Mouse (Mus musculus) embryonic facial prominence, embryonic 14.5 days (tissue): ENCODE measurements around the gene A130010J15Rik. TPM values are rescaled to one million over a fixed set of nuclear protein-coding genes. Genes with fewer than 3 reads are reported as not detected.

Experiments
- ATAC-seq: fragments of 200-750 bp; cut with Nextera tagmentation; 2 replicates; pipeline ENCODE4 v1.8.0; 2017; ENCODE audit warnings: low read depth, moderate number of reproducible peaks, moderate TSS enrichment
- DNase-seq: peaks from one replicate; pipeline ENCODE4 v3.0.0-alpha.2; 2015; ENCODE audit warnings: low spot score
- H3K27ac ChIP-seq: fragments of 300-500 bp; sonication (generic); replicated peaks from 2 replicates; pipeline ENCODE4 v1.5.1; 2014; ENCODE audit warnings: low read depth, mild to moderate bottlenecking, low read length, moderate library complexity
- H3K27me3 ChIP-seq: fragments of 300-500 bp; sonication (generic); replicated peaks from 2 replicates; pipeline ENCODE4 v1.6.1; 2014; ENCODE audit warnings: low read length; ENCODE audit not compliant: control insufficient read depth, insufficient read depth
- H3K36me3 ChIP-seq: fragments of 300-500 bp; sonication (generic); 2 replicates; pipeline ENCODE4 v1.6.1; 2014; ENCODE audit warnings: low read length, mixed read lengths; ENCODE audit not compliant: control insufficient read depth, insufficient read depth
- H3K4me1 ChIP-seq: fragments of 300-500 bp; sonication (generic); 2 replicates; pipeline ENCODE4 v1.6.1; 2014; ENCODE audit warnings: antibody characterized with exemption, low read length; ENCODE audit not compliant: control insufficient read depth, insufficient read depth
- H3K4me2 ChIP-seq: fragments of 300-500 bp; sonication (generic); 2 replicates; pipeline ENCODE4 v1.6.1; 2014; ENCODE audit warnings: low read depth, mild to moderate bottlenecking, low read length, moderate library complexity, mixed read lengths
- H3K4me3 ChIP-seq: fragments of 300-500 bp; sonication (generic); 2 replicates; pipeline ENCODE4 v1.5.1; 2014; ENCODE audit warnings: low read depth, mild to moderate bottlenecking, low read length
- H3K9ac ChIP-seq: fragments of 300-500 bp; sonication (generic); 2 replicates; pipeline ENCODE4 v1.6.1; 2014; ENCODE audit warnings: low read depth, mild to moderate bottlenecking, low read length, moderate library complexity, mixed read lengths
- H3K9me3 ChIP-seq: fragments of 300-500 bp; sonication (generic); 2 replicates; pipeline ENCODE4 v1.6.1; 2016; ENCODE audit warnings: low read length; ENCODE audit not compliant: control insufficient read depth
- WGBS: fragments of 180-500 bp; shearing (Covaris S2); extraction: QIAGEN DNeasy Blood & Tissue Kit; methylation state at CpG from one replicate; pipeline ENCODE4 v1.1.7; 2014; 5-methylcytosine and 5-hydroxymethylcytosine counted together
- polyA plus RNA-seq: library from polyadenylated mRNA; unstranded; fragments of >200 nt; fragmentation: Nextera tagmentation; extraction: Ambion mirVana; gene quantifications from 2 replicates; pipeline ENCODE4 v1.2.1, GENCODE M21; 2014

The A130010J15Rik gene
- polyA plus RNA-seq, 1 experiment from 2014 or later: 12.3 TPM

DNA sequence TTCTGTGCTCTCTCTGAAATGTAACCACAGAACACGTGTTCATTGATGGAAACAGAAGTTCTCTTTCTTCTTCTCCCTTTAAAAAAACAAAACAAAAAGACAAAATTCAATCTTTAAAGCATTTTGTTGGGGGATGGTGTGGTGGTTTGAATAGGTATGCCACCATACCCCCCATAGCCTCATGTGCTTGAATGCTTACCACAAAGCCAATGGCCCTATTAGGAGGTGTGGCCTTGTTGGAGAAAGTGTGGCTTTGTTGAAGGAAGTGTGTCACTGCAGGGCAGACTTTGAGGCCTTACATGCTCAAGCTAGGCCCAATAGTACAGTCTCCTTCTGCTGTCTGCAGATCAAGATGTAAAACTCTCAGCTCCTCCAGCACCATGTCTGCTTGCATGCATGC, 21.4 kb upstream of the A130010J15Rik start:
- ATAC-seq (no peak), DNase-seq (no peak)
- Histone ChIP-seq H3K9ac (no peak overlapping the region), H3K36me3 (no peaks in the 10 kb centered on the region), H3K4me3 (no peak overlapping the region), H3K9me3 (no peaks in the 10 kb centered on the region), H3K27me3 (no peaks in the 10 kb centered on the region), H3K4me2 (no peak overlapping the region), H3K4me1 (peaks cover 6% of the 10 kb centered on the region; the same call in 1 of the 2 replicates), H3K27ac (no peak overlapping the region)
- WGBS: 90% methylated on average over 1 of the region's 1 CpGs

- Histone ChIP-seq H3K9ac (no peak overlapping the region), H3K4me2 (no peak overlapping the region), H3K27me3 (peaks cover 20% of the 10 kb centered on the region), H3K4me3 (no peak overlapping the region), H3K4me1 (peaks cover 9% of the 10 kb centered on the region), H3K27ac (no peak overlapping the region), H3K9me3 (no peaks in the 10 kb centered on the region), H3K36me3 (no peaks in the 10 kb centered on the region)
- whole genome bisulfite sequencing: 30% methylated on average over 3 of the region's 3 CpGs
- no peak for DNase-seq
- no peak for ATAC-seq
Observed at GRCm38 (mm10) chr1:193149231-193149630, 18.6 kb upstream of the A130010J15Rik start.

GRCm38 (mm10) chr1:193151134-193151533, 16.7 kb upstream of the A130010J15Rik start:
- Histone ChIP-seq H3K27ac (no peak overlapping the region), H3K4me1 (peaks cover 13% of the 10 kb centered on the region), H3K9ac (no peak overlapping the region), H3K4me3 (no peak overlapping the region), H3K9me3 (no peaks in the 10 kb centered on the region), H3K27me3 (peaks cover 24% of the 10 kb centered on the region), H3K36me3 (no peaks in the 10 kb centered on the region), H3K4me2 (no peak overlapping the region)
- 28% methylated on average over 7 of the region's 7 CpGs for whole genome bisulfite sequencing
- ATAC-seq (no peak; the same call in 1 of the 2 replicates), DNase-seq (peak; percentile 59)

DNA sequence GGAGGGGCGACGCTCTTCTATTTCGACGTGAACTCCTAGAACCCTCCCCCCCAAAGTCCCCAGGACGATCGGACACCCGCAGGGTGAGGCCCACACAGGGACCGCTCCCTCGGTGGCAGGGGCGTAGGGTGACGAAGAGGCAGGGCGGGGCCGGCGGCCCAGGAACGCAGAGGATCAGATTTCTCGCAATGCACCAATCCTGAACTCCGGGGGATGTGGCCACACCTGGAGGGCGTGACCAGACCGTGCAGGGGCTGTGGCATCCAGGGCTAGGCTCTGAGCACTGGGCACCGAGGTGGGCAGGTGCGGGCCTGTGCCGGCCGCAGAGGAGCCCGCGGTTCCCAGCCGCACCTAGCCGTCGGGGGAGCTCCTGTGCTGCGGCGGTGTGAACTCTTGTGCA, 15.0 kb upstream of the A130010J15Rik start, which contains the start of gene Irf6:
Irf6 (plus strand) TSS at position 240 of the 400 bp plus-strand sequence.
- Histone ChIP-seq H3K27ac (no peak within 1 kb of the TSS; the same call in 1 of the 2 replicates), H3K4me2 (peak within 1 kb of the TSS; percentile 58), H3K4me3 (peak within 1 kb of the TSS; percentile 43), H3K9me3 (no peaks in the 10 kb centered on the region), H3K4me1 (peaks cover 26% of the 10 kb centered on the region), H3K36me3 (no peaks in the 10 kb centered on the region), H3K9ac (peak within 1 kb of the TSS; percentile 51), H3K27me3 (peaks cover 24% of the 10 kb centered on the region)
- DNase-seq (peak; percentile 93), ATAC-seq (peak; percentile 93)
- WGBS: under 1% methylated on average over 27 of the region's 30 CpGs

DNA sequence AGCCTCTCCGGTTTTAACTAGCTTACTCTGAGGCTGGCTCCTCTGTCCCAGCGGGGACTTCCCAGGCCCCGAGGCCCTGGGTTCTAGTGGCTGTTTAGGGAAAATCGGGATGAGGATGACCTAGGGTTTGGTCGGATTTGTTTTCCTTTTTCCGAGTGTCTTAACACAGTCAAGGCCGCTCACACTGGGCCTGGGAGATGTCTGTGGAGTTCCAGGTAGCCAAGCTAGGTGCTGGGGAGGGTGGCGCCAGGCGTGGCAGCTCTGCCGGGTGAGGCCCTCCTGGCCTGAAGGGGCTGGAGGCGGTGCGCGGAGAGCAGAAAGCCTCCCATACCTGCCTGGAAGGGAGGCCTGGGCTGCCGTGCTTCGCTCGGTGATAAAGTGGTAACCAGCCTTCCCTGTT, 14.3 kb upstream of the A130010J15Rik start:
- 28% methylated on average over 16 of the region's 16 CpGs for WGBS
- H3K4me1 ChIP-seq: peaks cover 26% of the 10 kb centered on the region
- H3K9me3 ChIP-seq: no peaks in the 10 kb centered on the region
- peak overlapping the region; percentile 43 for H3K4me3 ChIP-seq
- peak overlapping the region; percentile 58 for H3K4me2 ChIP-seq
- H3K36me3 ChIP-seq: no peaks in the 10 kb centered on the region
- ATAC-seq: no peak
- no peak for DNase-seq
- no peak overlapping the region; the same call in 1 of the 2 replicates for H3K27ac ChIP-seq
- H3K9ac ChIP-seq: peak overlapping the region; percentile 51
- H3K27me3 ChIP-seq: peaks cover 24% of the 10 kb centered on the region

- DNase-seq (peak; percentile 91), ATAC-seq (peak; percentile 53; the same call in 1 of the 2 replicates)
- Histone ChIP-seq H3K27me3 (peaks cover 24% of the 10 kb centered on the region), H3K9ac (0 out of 2 replicates have a peak overlapping the region, but pooled peaks have one; percentile 28), H3K4me2 (peak overlapping the region; percentile 32), H3K27ac (peak overlapping the region; percentile 89), H3K4me1 (peaks cover 31% of the 10 kb centered on the region), H3K36me3 (no peaks in the 10 kb centered on the region), H3K4me3 (no peak overlapping the region; the same call in 1 of the 2 replicates), H3K9me3 (no peaks in the 10 kb centered on the region)
- WGBS: 45% methylated on average over 15 of the region's 15 CpGs
Observed at GRCm38 (mm10) chr1:193156316-193157110, 11.3 kb upstream of the A130010J15Rik start.

DNA sequence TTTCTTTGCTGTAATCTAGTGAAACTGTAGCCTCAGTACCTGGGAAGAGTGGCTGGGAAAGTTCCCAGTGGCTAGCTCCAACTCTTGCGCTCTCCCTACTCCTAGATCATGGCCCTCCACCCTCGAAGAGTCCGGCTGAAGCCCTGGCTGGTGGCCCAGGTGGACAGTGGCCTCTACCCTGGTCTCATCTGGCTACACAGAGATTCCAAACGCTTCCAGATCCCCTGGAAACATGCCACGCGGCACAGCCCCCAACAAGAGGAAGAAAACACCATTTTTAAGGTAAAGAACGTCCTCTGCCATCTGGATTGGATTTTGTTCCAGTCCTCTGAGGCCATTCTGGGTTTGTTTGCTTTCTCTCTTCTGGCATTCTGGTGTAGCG, 10.7 kb upstream of the A130010J15Rik start:
- 43% methylated on average over 8 of the region's 8 CpGs for WGBS
- H3K27me3 ChIP-seq: peaks cover 24% of the 10 kb centered on the region
- no peak overlapping the region for H3K9ac ChIP-seq
- peak overlapping the region; percentile 32; the same call in 1 of the 2 replicates for H3K4me2 ChIP-seq
- no peak overlapping the region; the same call in 1 of the 2 replicates for H3K4me3 ChIP-seq
- H3K4me1 ChIP-seq: peaks cover 30% of the 10 kb centered on the region
- no peaks in the 10 kb centered on the region for H3K9me3 ChIP-seq
- ATAC-seq (peak; percentile 11; the same call in 1 of the 2 replicates), DNase-seq (peak; percentile 30)
- H3K36me3 ChIP-seq: no peaks in the 10 kb centered on the region
- peak overlapping the region; percentile 89 for H3K27ac ChIP-seq

DNA sequence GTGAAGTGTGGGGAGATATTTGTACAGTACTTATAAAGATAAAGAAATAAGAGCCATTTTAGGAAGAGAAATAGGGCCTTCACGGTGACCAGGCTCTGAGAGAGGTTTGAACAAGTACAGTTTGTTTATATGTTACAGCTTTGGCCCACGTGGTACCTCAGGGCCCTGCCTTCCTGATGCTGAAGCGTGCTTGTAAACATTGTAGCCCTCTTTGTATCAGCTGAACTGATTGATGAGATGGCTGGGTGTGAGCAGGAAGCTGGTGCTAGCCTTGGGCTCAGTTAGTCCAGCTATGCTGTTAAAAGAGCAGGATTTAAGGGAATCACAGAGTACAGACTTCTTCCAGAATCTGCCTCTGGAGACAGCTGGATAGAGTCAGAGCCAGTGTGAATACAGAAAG, 8.7 kb upstream of the A130010J15Rik start:
- Histone ChIP-seq H3K4me1 (peaks cover 25% of the 10 kb centered on the region), H3K9ac (no peak overlapping the region), H3K4me3 (no peak overlapping the region), H3K4me2 (no peak overlapping the region), H3K36me3 (no peaks in the 10 kb centered on the region), H3K27ac (no peak overlapping the region), H3K27me3 (peaks cover 4% of the 10 kb centered on the region), H3K9me3 (no peaks in the 10 kb centered on the region)
- WGBS: 50% methylated on average over 3 of the region's 3 CpGs
- ATAC-seq (no peak), DNase-seq (no peak)
